Mouse (Mus musculus) CH12.LX (cell line): ENCODE measurements around the gene Pgr. TPM values are rescaled to one million over a fixed set of nuclear protein-coding genes. Genes with fewer than 3 reads are reported as not detected.

Source experiments
- DNase-seq: peaks from one replicate; pipeline ENCODE4 v3.0.0-alpha.2; 2013; ENCODE audit errors: extremely low read depth
- H3K27ac ChIP-seq: 2 replicates; pipeline ENCODE4 v1.5.1; 2012; ENCODE audit warnings: low read depth, mild to moderate bottlenecking, control low read depth, moderate library complexity; ENCODE audit not compliant: insufficient read depth
- H3K27me3 ChIP-seq: replicated peaks from 2 replicates; pipeline ENCODE3; 2012; ENCODE audit warnings: inconsistent platforms
- H3K36me3 ChIP-seq, 2 experiments: replicated peaks in 1 of 2; 2 replicates each; pipeline versions ENCODE3 to v1.6.1; 2012; ENCODE audit warnings: inconsistent platforms in 1 of 2, low read length in 1 of 2, mild to moderate bottlenecking in 1 of 2, mixed read lengths in 1 of 2, moderate library complexity in 1 of 2; ENCODE audit not compliant: control insufficient read depth in 1 of 2, insufficient read depth in 1 of 2
- H3K4me1 ChIP-seq, 2 experiments: 2 replicates each; pipeline ENCODE4 v1.6.1; 2012; ENCODE audit warnings: inconsistent platforms in 1 of 2, moderate library complexity in 1 of 2; ENCODE audit not compliant: insufficient read depth in 2 of 2, control insufficient read depth in 1 of 2
- H3K4me2 ChIP-seq: 2 replicates; pipeline ENCODE4 v1.6.1; 2012; ENCODE audit warnings: low read depth, mild to moderate bottlenecking, control low read depth; ENCODE audit not compliant: poor library complexity, insufficient read depth, severe bottlenecking
- H3K4me3 ChIP-seq, 3 experiments: fragments of 150-350 bp in 1 of 3; sonication (generic) in 1 of 3; replicated peaks in 1 of 3; 2 replicates each; pipeline versions ENCODE3 to v1.5.1; 2011 to 2012; ENCODE audit warnings: low read depth in 2 of 3, low read length in 2 of 3, mild to moderate bottlenecking in 2 of 3, moderate library complexity in 2 of 3, control low read depth in 1 of 3, improper control_type of control experiment in 1 of 3, inconsistent platforms in 1 of 3, mixed read lengths in 1 of 3; ENCODE audit not compliant: poor library complexity in 1 of 3
- H3K79me2 ChIP-seq: replicated peaks from 2 replicates; pipeline ENCODE4 v1.6.1; 2012; ENCODE audit warnings: mild to moderate bottlenecking, moderate library complexity; ENCODE audit not compliant: control insufficient read depth, poor library complexity, insufficient read depth, severe bottlenecking; ENCODE audit errors: extremely low read depth
- H3K9ac ChIP-seq: 2 replicates; pipeline ENCODE4 v1.6.1; 2012; ENCODE audit warnings: low read depth, mild to moderate bottlenecking, control low read depth, moderate library complexity; ENCODE audit not compliant: insufficient read depth
- H3K9me3 ChIP-seq: replicated peaks from 2 replicates; pipeline ENCODE3; 2012; ENCODE audit warnings: low read length, inconsistent platforms, mixed read lengths
- BHLHE40 ChIP-seq: IDR thresholded peaks from 2 replicates; pipeline ENCODE4 v1.6.1; 2011; ENCODE audit warnings: mild to moderate bottlenecking, low read depth, low read length, improper control_type of control experiment
- E2F4 ChIP-seq: IDR thresholded peaks from 2 replicates; pipeline ENCODE4 v1.6.1; 2011; ENCODE audit warnings: low read depth, low read length, improper control_type of control experiment; ENCODE audit not compliant: insufficient replicate concordance
- EP300 ChIP-seq: IDR thresholded peaks from 2 replicates; pipeline ENCODE4 v1.6.1; 2011; ENCODE audit warnings: low read length, improper control_type of control experiment
- GABPA ChIP-seq: IDR thresholded peaks from 2 replicates; pipeline ENCODE4 v1.6.1; 2012; ENCODE audit warnings: low read depth, low read length, improper control_type of control experiment, inconsistent platforms; ENCODE audit not compliant: insufficient replicate concordance
- JUN ChIP-seq: IDR thresholded peaks from 2 replicates; pipeline ENCODE4 v1.6.1; 2011; ENCODE audit warnings: low read depth, mild to moderate bottlenecking, low read length, improper control_type of control experiment, moderate library complexity; ENCODE audit not compliant: insufficient read depth
- KAT2A ChIP-seq: IDR thresholded peaks from 2 replicates; pipeline ENCODE4 v1.6.1; 2012; ENCODE audit warnings: low read length, improper control_type of control experiment, inconsistent platforms; ENCODE audit not compliant: insufficient replicate concordance
- MEF2A ChIP-seq: IDR thresholded peaks from 2 replicates; pipeline ENCODE4 v1.6.1; 2014; ENCODE audit warnings: low read depth, mild to moderate bottlenecking, inconsistent platforms, low read length, improper control_type of control experiment, borderline replicate concordance
- MYC ChIP-seq: IDR thresholded peaks from 2 replicates; pipeline ENCODE4 v1.6.1; 2011; ENCODE audit warnings: low read depth, mild to moderate bottlenecking, improper control_type of control experiment, low read length
- RAD21 ChIP-seq: IDR thresholded peaks from 2 replicates; pipeline ENCODE4 v1.6.1; 2011; ENCODE audit warnings: low read depth, mild to moderate bottlenecking, low read length, improper control_type of control experiment, moderate library complexity
- USF1 ChIP-seq: IDR thresholded peaks from 2 replicates; pipeline ENCODE4 v1.6.1; 2014; ENCODE audit warnings: low read depth, mild to moderate bottlenecking, inconsistent platforms, low read length, improper control_type of control experiment
- dilution Hi-C: fragments of 300-500 bp; cut with MboI; formaldehyde crosslinking; loops from 2 replicates; pipeline ENCODE4 v1.14.3; 2020; ENCODE audit warnings: low sequenced_read_pairs; ENCODE audit not compliant: extremely low pct_unique_long_range_greater_than_20kb, extremely low pct_ligation_motif_present
- in situ Hi-C: fragments of 300-500 bp; cut with MboI; formaldehyde crosslinking; loops from 3 replicates; pipeline ENCODE4 v1.14.3; 2019; ENCODE audit warnings: low sequenced_read_pairs, low pct_ligation_motif_present, low pct_unique_long_range_greater_than_20kb, mixed read lengths
- polyA plus RNA-seq: library from polyadenylated mRNA; unstranded; fragments of >175 nt; gene quantifications from 2 replicates; pipeline ENCODE4 v1.2.1, GENCODE M21; 2012; ENCODE audit warnings: low read depth; ENCODE audit not compliant: insufficient read length
- total RNA-seq, 2 experiments: library from RNA; depleted of rRNA; stranded (reverse); fragments of 300-350 nt in 1 of 2; fragments of >200 nt in 1 of 2; gene quantifications; 2 replicates each; pipeline ENCODE4 v1.2.3; 2012 to 2014

Pgr gene
- total and polyA plus RNA-seq, 3 experiments = not detected

DNA sequence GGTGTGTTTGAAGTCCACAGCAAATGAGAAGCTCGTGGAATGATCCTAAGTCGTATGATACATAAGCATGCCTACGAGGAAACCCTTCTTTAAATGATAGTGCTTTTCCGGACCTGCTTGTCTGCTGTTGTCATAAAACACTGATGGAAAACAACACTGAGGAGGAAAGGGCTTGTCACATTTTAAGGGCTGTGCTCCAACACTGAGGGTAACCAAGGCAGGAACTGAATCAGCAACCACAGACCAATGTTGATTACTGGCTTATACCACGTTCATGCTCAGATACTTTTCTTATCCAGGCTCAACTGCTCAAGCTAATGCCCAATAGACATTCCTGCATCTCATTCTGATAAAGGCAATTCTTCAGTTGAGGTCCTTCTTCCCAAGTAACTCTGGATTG lies 4.4 kb upstream of the Pgr start:
- DNase-seq = no peak
- in situ Hi-C loops = no loop called here
- H3K36me3 ChIP-seq = no peaks in the 10 kb centered on the region
- dilution Hi-C loops = no loop called here
- H3K9ac ChIP-seq = no peak overlapping the region
- TF ChIP-seq E2F4 = no peak
- no peak for TF ChIP-seq BHLHE40
- H3K4me2 ChIP-seq = no peak overlapping the region
- H3K27ac ChIP-seq = no peak overlapping the region
- H3K4me3 ChIP-seq = no peak overlapping the region
- H3K79me2 ChIP-seq = no peaks in the 10 kb centered on the region
- H3K27me3 ChIP-seq = no peaks in the 10 kb centered on the region
- no peaks in the 10 kb centered on the region for H3K4me1 ChIP-seq
- peaks cover under 1% of the 10 kb centered on the region for H3K9me3 ChIP-seq

DNA sequence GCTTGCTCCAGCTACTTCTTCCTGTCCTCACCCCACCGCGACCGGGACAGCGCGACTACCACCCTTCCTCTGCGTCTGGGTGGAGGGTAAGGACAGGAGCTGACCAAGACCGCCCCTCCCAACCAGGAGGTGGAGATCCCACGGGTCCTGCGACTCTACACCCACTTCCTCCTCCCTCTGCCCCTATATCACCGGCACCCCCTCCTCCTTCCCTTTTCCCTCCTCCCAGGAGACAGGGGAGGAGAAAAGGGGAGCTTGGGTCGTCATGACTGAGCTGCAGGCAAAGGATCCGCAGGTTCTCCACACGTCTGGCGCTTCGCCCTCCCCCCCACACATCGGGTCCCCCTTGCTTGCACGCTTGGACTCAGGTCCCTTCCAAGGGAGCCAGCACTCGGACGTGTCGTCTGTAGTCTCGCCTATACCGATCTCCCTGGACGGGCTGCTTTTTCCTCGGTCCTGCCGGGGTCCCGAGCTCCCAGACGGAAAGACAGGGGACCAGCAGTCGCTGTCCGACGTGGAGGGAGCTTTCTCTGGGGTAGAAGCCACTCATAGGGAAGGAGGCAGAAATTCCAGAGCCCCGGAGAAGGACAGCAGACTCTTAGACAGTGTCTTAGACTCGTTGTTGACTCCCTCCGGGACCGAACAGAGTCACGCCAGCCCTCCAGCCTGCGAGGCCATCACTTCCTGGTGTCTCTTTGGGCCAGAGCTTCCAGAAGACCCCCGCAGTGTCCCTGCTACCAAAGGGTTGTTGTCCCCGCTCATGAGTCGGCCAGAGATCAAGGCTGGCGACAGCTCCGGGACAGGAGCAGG lies 775 bp downstream of the Pgr start:
- Histone ChIP-seq H3K27ac (no peak overlapping the region), H3K4me3 (no peak overlapping the region), H3K9me3 (peaks cover 17% of the 10 kb centered on the region), H3K4me1 (no peaks in the 10 kb centered on the region), H3K4me2 (no peak overlapping the region), H3K9ac (no peak overlapping the region), H3K27me3 (no peaks in the 10 kb centered on the region), H3K79me2 (no peaks in the 10 kb centered on the region), H3K36me3 (no peaks in the 10 kb centered on the region)
- TF ChIP-seq BHLHE40 = no peak
- no peak for TF ChIP-seq JUN
- TF ChIP-seq MYC = no peak
- TF ChIP-seq USF1 = no peak
- TF ChIP-seq EP300 = no peak
- TF ChIP-seq MEF2A = no peak
- no peak for TF ChIP-seq RAD21
- TF ChIP-seq GABPA = no peak
- in situ Hi-C loops (no loop called here), dilution Hi-C loops (no loop called here)
- DNase-seq = no peak

DNA sequence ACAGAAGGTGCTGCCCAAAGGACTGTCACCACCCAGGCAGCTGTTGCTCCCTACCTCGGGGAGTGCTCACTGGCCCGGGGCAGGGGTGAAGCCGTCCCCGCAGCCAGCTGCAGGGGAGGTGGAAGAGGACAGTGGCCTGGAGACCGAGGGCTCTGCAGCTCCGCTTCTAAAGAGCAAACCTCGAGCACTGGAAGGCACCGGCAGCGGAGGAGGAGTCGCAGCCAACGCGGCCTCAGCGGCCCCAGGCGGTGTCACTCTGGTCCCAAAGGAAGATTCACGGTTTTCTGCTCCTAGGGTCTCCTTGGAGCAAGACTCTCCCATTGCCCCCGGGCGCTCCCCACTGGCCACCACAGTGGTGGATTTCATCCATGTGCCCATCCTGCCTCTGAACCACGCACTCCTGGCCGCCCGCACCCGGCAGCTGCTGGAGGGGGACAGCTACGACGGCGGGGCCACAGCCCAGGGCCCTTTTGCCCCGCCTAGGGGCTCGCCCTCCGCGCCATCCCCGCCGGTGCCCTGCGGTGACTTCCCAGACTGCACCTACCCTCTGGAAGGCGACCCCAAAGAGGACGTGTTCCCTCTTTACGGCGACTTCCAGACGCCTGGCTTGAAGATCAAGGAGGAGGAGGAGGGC lies 1.5 kb downstream of the Pgr start:
- dilution Hi-C loops (no loop called here), in situ Hi-C loops (no loop called here)
- H3K9ac ChIP-seq = no peak overlapping the region
- peaks cover 17% of the 10 kb centered on the region for H3K9me3 ChIP-seq
- H3K27me3 ChIP-seq = no peaks in the 10 kb centered on the region
- no peak overlapping the region for H3K27ac ChIP-seq
- no peaks in the 10 kb centered on the region for H3K4me1 ChIP-seq
- H3K36me3 ChIP-seq = no peaks in the 10 kb centered on the region
- no peak overlapping the region for H3K4me2 ChIP-seq
- no peaks in the 10 kb centered on the region for H3K79me2 ChIP-seq
- no peak for TF ChIP-seq KAT2A
- H3K4me3 ChIP-seq = no peak overlapping the region
- no peak for DNase-seq
